Mouse (Mus musculus) fat pad, adult 2 months (tissue): ENCODE measurements around the gene Fxyd4.

Source experiments
- DNase-seq: peaks from one replicate; pipeline ENCODE4 v3.0.0-alpha.2; 2011; ENCODE audit warnings: low read depth, low spot score; ENCODE audit errors: extremely low read depth

Fxyd4 gene

DNA sequence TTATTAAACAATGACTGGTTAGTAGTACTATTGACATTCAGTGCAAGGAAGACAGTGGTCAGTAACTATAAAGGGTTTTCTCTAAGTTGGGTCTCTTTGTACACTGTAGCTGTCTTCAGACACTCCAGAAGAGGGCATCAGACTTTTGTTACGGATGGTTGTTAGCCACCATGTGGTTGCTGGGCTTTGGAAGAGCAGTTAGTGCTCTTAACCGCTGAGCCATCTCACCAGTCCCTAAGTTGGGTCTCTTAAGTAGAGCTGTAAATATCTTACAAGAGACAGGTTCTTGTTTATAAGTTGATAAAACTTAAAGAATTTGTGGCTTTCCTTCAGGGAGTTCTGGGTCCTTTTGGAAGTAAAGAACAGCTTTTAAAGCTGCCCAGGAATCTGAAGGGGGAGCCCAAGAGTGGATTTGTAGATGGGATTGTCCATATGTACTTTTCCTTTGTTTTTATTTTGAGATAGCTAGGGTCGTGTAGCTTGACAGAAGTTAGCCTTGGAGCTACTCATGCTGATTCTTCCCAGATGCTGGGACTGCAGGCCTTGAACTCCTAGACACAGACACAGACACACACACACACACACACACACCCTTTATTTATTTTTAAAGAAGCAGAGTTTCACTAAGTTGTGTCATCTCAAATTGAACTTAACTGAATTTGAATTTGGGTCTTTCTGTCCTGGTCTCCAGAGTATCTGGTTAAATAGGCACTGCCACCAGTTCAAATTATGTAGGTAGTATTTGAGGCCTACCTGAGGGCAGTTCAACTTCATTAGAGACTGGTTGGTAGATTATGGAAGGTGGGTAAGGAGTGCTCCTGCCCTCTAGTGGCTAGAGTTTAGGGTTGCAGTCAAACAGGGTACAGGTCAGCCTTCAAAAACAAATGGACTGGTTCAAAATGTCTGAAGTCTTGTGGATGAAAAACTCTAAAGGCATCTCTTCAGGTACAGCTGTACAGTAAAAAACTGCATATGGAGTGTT lies 16.5 kb downstream of the Fxyd4 start:
- no peak for DNase-seq

DNA sequence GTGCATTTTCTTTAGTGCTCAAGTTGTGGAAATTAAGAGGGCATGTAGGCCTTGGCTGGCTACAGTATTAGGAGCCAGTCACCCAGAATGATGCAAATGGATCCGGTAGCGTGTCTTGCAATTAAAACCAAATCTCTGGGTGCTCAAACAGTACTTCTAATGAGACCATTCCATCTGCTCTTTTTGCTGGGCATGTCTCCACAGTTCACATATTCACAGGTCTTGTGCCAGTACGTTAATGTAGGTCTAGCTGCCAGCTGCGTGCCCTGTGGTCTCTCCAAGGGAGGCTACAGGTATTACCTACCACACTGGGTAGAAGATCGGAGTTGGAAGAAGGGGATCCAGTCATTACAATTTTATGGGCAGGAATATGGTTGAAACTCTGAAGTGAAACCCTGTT lies 19.4 kb downstream of the Fxyd4 start:
- no peak for DNase-seq

DNA sequence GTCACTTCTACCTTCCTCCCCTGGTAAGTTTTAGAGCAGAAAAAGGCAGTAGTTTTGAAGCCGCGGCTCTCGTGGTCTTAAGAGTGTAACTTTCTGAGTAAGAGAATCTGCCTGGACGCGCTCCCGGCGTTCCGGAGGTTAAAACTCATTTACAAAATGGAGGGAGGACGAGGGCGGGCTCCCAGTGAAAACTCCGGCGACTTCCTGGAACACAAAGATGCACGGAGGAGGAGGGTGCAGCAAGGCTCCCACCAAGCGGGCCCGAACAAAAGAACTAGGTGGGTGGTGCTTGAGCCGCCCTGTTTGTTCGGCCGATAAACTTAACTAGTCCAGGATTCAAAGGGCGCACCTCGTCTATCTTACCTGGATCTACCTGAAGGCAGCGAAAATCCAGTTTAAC lies 19.9 kb downstream of the Fxyd4 start:
- peak; percentile 72 for DNase-seq

DNA sequence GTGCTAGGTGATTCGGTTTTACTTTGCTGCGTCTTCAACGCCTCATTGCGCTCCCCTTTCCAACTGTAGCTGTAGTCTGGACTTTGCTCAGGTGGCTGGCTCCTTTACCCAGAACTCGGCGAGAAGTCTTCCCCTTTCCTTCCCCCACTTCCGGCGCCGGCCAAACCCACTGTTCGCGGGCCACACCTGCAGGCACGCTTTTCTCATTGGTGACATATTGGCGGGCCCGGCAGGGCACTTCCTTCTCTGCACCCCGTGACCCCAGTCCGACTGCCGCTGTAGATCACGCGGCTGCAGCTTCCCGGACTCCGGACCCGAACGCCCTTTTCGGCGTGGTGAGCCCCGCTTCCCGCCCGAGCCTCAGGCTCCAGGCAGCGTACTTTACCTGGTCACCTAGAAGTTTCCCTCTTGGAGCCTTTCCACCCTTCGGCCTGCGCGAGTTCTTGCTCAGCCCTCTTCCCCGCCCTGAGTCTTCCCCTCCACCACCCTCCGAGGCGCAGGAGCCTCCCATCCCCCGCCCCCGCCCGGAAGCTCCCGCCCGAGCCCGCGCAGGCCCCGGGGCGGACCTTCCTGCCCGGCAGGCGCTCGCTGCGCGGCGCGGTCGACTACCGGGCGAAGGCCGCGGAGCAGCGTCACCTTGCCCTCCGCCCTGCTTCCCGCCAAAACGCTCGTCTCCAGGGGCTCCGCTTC lies 20.6 kb downstream of the Fxyd4 start:
- DNase-seq = no peak

DNA sequence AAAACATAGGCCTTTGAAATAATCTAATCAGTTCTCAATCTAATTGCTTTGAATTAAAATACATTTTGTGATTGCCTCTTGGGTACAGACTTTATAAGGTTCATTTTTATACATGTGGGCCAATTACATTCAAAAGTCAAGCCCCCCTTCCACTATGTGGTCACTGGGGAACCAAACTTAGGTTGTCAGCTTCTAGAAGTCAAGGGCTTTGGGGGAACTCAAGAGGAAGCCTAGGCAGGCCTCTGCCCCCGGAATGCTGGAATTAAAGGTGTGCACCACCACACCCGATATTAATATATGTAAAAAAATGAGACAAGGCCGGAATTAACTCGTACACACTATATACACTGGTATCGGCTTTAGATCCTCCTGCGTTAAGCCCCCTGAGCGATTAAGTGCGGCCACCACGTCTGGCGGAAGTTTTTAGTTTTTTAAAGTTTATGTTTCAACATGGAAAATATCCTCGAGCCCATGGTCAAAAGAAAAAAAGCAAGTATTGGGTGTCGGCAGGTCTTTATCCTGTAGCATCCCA lies 21.2 kb downstream of the Fxyd4 start:
- DNase-seq = no peak

DNA sequence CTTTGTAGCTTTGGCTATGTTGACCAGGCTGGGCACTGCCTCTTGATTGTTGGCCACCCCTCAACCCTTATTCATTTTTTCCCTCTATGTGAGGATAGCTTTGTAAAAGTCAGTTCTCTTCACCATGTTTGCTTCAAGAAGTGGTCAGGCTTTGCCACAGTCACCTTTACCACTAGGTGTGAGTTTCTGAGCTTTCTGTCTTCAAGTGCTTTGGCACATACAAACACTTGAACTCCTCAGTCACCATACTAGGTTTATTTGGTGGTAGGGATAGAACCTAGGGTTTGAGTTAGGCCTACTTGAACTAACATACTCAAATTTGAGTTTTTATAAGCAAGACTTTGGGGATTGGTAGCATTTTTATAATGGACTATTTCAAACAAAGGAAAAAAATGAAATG lies 23.0 kb downstream of the Fxyd4 start:
- no peak for DNase-seq

DNA sequence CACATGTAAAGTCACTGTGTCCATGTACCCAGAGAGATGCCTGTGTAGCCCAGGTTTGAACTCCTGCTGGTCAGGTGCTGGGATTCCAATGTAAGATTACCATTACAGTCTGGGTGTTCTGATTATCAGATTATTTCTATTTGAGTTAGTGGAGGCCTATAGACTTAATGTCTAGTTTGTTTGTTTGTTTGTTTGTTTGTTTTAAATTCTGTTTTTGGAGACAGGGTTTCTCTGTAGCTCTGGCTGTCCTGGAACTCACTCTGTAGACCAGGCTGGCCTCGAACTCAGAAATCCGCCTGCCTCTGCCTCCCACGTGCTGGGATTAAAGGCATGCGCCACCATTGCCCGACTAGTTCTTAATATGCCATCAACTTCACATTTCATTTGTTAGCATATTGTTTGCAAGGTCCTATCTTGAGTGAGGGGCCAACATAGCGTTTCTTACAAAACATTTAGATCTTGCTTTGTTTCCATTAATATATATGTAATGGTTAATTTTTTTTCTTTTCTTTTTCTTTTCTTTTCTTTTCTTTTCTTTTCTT lies 27.3 kb downstream of the Fxyd4 start:
- no peak for DNase-seq

DNA sequence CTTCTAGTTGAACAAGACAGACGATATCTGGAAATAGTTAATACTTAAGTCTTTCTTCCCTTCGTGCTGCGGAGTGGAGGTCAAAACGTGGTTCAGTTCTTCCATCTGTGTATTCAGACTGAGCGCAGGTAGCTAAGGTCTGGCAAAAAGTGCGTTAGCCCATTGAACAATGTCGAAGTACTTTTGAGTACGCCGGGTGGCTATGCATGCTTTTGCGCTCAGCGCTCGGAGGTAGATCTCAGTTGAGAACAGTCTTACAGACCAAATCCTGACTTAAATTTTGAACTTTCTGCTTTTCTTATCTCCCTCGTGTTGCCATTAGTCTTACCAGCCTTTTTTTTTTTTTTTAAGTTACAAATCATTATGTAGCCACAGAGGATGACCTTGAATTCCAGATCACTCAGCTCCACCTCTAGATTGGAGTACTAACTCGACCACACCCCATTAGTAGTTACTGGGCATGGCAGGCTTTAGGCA lies 29.0 kb downstream of the Fxyd4 start:
- no peak for DNase-seq

DNA sequence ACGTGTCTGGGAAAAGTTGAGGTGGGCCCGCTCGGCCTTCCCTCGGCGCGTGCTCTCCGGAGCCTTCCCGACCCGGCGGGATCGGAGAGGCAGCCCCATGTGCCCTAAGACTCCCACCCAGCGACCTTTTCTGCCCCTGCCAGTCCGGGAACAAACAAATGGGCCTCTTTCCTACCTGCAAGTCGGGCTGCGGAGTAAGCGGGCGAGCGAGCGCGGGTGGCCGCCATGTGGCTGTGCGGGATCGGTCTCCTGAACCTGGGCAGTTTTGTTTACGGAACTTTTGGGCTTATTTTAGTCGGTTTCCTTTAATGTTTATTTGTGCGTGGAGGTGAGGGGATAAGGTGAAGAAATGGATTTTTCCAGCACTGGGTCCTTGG lies 29.5 kb downstream of the Fxyd4 start:
- DNase-seq = no peak

DNA sequence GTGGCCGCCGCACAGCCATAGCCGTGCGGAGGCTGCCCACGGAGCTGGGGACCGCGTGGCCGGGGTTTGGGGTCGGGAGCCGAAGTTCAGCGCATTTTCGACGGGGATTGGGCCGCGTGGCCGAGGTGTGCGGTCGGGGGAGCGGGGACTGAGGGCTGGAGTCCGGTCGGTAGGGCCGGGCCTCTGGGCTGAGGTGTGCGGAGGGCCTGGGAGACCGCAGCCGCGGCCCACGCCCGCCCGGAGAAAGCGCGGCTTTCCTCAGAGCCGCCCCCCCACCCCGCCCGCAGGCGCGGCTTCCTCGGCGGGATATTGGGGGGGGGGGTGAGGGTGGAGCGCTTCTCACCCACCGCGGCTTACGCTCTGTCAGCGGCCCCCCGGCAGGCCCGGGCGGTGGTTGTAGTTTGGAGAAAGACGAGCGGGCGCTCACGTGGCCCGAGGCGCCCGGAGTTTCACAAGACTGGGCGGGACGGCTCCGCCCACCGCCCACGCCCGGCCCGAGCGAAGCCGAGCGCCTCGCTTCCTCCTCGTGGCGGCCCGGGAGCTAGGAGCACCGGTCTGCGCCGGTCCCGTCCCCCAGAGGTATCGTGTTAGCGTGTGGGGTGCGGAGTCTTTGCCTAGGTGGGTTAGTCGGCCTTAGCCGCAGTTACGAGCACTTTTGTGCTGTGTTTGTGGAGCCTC lies 30.1 kb downstream of the Fxyd4 start:
- no peak for DNase-seq

DNA sequence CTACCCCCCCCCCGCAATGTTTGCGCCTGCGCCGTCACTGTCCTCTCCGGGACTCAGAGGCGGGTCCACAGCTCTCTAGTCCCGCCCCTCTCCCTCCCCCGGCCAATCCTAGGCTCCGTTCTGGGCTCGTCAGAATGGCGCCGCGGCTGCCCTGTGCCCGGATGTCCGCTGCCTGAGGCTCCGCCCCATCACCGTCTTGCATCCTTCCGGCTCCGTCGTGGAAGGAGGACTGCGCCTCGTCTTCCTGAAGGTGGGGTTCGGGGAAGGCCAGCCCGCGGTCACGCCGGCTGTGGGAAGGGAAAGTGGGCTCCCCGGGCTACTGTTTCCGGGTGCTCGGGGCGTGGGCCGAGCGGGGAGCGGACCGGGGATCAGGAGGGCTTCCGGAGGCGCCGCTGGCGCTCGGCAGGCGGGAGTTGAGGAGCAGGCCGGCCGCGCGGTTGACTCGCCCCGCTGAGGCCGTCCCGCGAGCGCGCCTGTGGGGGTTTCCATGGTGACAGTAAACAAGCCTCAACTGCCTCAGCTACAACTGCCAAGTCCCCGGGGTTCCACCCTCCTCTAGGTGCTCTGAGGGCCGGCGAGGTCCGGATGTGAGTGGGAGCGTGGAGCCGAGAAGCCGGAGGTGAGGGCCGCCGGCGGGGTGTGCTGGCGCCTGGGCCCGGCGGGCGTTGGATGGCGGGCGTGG lies 30.8 kb downstream of the Fxyd4 start:
- DNase-seq = peak; percentile 66

DNA sequence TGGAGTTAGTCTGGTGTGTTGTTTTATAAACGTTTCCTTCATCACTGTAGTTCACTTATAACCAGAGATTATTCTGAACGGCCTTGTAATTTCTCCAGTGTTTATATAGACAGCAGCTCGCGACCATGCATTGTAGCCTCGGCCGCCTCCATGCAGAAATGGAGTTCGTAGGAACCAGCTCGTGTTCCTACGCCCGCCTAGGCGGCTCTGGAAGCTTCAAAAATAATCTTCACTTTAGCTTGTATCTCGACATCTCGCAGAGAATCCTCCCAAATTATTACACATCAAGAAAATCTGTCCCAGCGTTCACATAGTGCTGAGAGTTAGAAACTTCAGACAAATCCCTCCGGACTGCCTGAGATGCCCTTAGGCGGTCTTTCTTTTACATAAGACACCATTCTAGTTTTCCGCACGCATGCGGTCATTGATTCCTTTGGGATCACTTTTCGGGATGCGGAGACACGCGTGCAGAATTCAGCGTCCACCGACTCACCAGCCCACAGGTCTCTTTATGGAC lies 31.4 kb downstream of the Fxyd4 start:
- no peak for DNase-seq

DNA sequence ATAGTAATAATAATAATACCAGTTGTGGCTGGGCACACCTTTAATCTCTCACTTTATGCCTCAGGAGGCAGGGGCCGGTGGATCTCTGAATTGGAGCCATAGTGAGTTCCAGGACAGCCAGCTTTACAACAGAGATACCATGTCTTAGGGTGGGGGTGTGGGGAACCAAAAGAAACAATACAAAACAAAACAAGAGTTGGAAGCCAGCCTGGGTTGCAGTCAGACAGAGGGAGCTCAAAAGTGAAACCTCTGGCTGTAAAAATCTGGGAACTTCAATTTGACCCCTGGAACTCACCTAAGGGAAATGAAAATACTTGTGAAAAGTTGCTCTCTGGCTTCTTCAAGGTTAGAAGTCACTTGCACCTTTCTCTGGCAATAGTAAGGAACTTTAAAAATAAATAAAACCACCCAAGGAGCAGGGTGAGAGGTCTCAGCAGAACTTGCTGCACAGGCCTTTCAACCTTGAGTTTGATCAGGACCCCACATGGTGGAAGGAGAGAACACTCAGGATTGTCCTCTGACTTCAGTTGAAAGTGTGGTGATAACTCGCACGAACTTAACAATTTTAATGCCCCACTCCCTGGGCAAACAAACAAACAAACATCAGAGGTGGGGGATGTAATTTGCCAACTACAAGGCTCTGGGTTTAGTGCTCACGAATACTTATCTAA lies 32.1 kb downstream of the Fxyd4 start:
- no peak for DNase-seq

DNA sequence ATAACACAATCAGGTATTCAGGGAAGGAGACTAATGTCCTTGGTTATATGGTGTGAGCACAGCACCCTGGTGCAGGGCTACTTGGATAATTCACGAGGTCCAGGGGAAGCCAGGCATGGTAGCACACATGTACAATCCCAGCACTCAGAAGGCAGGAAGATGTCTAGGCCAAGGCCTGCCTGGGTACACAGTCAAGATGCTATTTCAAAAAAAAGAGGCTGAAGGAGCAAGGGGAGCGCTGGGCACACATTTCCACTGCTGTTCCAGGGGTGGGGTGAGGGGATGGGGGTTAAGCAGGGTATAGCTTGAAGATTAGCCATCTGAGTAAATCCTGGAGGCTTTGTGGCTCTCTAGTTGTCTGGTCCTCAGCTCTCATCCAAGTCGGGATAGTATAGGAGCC lies 33.7 kb downstream of the Fxyd4 start:
- no peak for DNase-seq

DNA sequence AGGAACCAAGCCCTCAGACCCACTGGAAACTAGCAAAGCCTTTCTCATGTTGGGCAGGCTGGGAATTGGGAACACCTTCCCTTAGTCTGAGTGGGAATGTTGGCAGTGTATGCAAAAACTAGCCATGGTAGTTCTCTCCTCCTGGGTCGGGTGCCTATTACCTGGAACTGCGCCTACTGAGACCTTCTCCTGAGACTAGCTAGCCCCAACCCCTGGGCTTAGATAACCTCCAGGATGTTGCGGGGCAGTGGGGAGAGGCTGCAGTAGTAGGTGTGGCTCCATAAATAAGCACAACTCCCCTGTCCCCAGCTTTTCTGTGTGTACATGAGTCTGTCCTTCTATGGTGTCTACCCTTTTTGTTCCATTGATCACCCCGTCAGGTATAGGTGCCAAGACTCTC lies 34.9 kb downstream of the Fxyd4 start:
- no peak for DNase-seq

DNA sequence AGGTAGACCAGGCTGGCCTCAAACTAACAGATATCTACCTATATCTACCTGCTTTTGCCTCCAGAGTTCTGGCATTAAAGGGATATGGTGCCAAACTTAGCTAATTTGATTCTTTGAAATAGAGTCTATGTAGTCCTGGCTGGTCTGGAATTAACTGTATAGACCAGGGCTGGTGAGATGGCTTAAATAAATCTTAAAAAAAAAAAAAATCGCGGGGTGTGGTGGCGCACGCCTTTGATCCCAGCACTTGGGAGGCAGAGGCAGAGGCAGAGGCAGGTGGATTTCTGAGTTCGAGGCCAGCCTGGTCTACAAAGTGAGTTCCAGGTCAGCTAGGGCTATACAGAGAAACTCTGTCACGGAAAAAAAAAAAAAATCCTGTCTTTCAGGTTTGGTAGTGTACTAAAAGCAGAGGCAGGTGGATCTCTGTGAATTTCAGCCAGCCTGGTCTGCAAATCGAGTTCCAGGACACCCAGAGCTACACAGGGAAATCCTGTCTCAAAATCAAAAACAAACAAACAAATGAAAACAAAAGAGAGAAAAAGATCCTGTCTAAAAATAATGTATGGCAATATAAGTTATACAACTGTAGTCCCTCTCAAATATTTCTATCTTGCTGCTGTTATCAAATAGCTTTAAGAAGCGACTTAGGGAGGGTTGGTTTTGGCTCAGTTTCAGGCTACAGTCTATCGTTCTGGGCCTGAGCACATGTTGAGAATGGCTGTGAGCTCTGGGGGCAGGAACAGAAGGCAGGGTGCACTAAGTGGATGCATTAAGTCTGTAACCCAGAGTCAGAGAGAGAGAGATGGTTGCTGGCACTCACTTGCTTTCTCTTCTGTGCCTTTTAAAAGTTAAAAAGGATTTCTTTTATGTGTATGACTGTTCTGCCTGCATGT lies 35.7 kb downstream of the Fxyd4 start:
- DNase-seq = no peak

DNA sequence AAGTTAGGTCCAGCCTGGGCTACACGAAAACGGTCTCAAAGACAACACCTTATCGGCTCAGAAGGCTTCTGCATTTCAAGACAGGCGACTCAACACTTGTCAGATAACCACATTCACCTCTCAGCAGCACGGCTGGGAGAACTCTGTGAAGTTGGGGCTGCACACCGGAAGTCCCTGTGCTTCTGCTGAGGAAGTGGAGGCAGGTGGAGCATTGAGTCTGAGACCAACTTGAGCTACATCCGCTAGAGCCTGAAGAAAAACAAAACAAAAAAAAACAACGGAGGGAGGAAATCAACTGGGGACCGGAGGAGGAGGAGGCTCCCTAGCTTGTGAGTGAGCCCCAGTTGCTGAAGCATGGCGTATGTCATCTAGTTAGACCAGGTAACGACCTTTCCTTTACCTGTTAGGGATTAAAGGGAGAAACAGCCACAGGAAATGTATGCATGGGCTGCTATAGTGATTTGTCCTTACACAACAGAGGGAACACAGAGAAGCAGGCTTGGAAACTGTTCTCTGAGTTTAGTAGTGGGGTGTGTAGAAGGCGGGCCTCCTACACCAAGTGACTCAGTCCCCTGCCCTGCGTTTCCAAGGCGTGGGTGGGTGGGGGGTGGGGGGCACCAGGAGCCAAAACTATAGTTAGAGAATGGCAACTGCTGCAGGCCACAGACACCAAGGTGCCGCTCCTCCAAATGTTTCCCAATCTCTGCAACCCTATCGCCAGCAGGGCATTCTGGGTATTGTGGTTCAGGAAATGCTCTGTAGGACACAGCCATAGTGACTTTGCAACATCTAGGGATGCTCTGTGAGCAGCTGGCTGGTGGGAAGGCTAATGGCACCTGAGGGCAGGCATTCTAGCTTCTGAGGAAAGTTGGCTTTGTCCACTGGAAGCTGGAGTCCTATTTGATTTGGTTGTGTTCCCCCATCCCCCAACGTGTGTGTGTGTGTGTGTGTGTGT lies 37.1 kb downstream of the Fxyd4 start, which contains the start of gene Hnrnpf:
Gene Hnrnpf (plus strand): TSS at position 199 of the 955 bp plus-strand sequence.
- no peak for DNase-seq

DNA sequence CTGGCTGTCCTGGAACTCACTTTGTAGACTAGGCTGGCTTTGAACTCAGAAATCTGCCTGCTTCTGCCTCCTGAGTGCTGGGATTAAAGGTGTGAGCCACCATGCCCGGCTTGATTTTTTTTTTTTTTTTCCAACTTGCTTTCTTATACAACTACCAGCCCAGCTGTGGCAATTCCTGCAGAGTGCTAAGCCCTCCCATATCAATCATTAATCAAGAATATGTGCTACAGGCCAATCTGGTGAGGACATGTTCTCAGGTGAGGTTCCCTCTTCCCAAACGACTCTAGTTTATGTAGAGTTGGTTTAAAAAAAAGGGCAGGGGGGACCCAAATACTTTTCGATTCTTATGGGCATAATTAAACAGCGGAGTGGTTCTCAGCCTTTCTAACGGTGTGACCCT lies 39.7 kb downstream of the Fxyd4 start:
- no peak for DNase-seq
